Comparison of ENCODE assay signal across 8 mouse cellular contexts in the genomic region with DNA sequence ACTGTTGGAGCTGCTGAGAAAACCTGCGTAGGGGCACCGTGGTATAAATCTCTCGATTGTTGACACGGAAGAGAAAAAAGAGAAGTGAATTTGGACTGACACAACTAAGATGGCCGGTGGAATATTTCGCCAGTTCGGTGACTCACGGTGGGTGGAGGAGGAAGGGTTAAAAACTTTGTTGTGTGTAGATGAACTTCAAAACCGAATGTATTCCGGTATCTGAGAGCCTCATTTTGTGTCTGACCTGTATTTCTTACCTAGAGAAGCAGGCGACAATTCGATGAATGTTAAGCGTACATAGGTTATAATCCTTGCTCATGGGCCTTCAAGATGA. TPM values are rescaled to one million over a fixed set of nuclear protein-coding genes. Genes with fewer than 3 reads are reported as not detected.
A peak's percentile ranks its signal among the peaks of the same experiment; 100 is the strongest.
DNase-seq lines count a peak whose midpoint lies in the region; ATAC-seq and TF ChIP-seq lines count a peak whose summit lies in the region.

No protein-coding gene starts in this region.

- H3K4me3 ChIP-seq in heart, adult 2 months: peak overlapping the region; percentile 72
- H3K4me3 ChIP-seq in CH12.LX (replicated peaks in 1 of 3; ENCODE audit: low read depth in 2 of 3, low read length in 2 of 3, poor library complexity in 1 of 3): peak overlapping the region; percentile 79 to 90 (median 86)
- peak overlapping the region; percentile 97 for H3K4me3 ChIP-seq in forebrain, embryonic 15.5 days
- peak overlapping the region; percentile 90 for H3K4me3 ChIP-seq in liver, postnatal 0 days (ENCODE audit: low read depth, low read length)

- no peaks in the 10 kb centered on the region for H3K9me3 ChIP-seq in CH12.LX (replicated peaks; ENCODE audit: low read length)
- no peaks in the 10 kb centered on the region for H3K9me3 ChIP-seq in forebrain, embryonic 15.5 days
- H3K9me3 ChIP-seq in liver, postnatal 0 days (ENCODE audit: low read length): no peaks in the 10 kb centered on the region

- peaks cover 5% of the 10 kb centered on the region for H3K36me3 ChIP-seq in heart, adult 2 months (ENCODE audit: control insufficient read depth, insufficient read depth, low read length)
- H3K36me3 ChIP-seq in CH12.LX (replicated peaks in 1 of 2; ENCODE audit: control insufficient read depth in 1 of 2, insufficient read depth in 1 of 2, low read length in 1 of 2): peaks cover 0 to 14% of the 10 kb centered on the region in 2 experiments
- H3K36me3 ChIP-seq in forebrain, embryonic 15.5 days: no peaks in the 10 kb centered on the region
- H3K36me3 ChIP-seq in liver, postnatal 0 days (replicated peaks; ENCODE audit: insufficient read depth, low read length): no peaks in the 10 kb centered on the region

- 7% methylated on average over 13 of the region's 13 CpGs for WGBS in heart, adult 2 months
- 12% methylated on average over 13 of the region's 13 CpGs for WGBS in forebrain, embryonic 15.5 days
- WGBS in liver, postnatal 0 days (ENCODE audit: insufficient replicate concordance): 11% methylated on average over 13 of the region's 13 CpGs

- H3K9ac ChIP-seq in heart, adult 2 months (ENCODE audit: low read depth, low read length): peak overlapping the region; percentile 77
- H3K9ac ChIP-seq in CH12.LX (ENCODE audit: insufficient read depth, low read depth): peak overlapping the region; percentile 88
- peak overlapping the region; percentile 89 for H3K9ac ChIP-seq in forebrain, embryonic 15.5 days (replicated peaks)
- H3K9ac ChIP-seq in liver, postnatal 0 days (replicated peaks): peak overlapping the region; percentile 90

- peak overlapping the region; percentile 78 for H3K4me2 ChIP-seq in CH12.LX (ENCODE audit: insufficient read depth, low read depth, poor library complexity, severe bottlenecking)
- peak overlapping the region; percentile 61 for H3K4me2 ChIP-seq in forebrain, embryonic 15.5 days (replicated peaks)
- peak overlapping the region; percentile 76 for H3K4me2 ChIP-seq in liver, postnatal 0 days (ENCODE audit: low read depth, low read length)

- no peaks in the 10 kb centered on the region for H3K27me3 ChIP-seq in heart, adult 2 months (ENCODE audit: control insufficient read depth, insufficient read depth, low read length)
- no peaks in the 10 kb centered on the region for H3K27me3 ChIP-seq in CH12.LX (replicated peaks)
- no peaks in the 10 kb centered on the region for H3K27me3 ChIP-seq in forebrain, embryonic 15.5 days
- H3K27me3 ChIP-seq in liver, postnatal 0 days (ENCODE audit: insufficient read depth, low read length): 0 out of 2 replicates have a peak, but pooled peaks cover 6% of the 10 kb centered on the region

- H3K27ac ChIP-seq in heart, adult 2 months: peak overlapping the region; percentile 94
- no peak overlapping the region; the same call in 1 of the 2 replicates for H3K27ac ChIP-seq in CH12.LX (ENCODE audit: insufficient read depth, low read depth)
- H3K27ac ChIP-seq in forebrain, embryonic 15.5 days (replicated peaks): peak overlapping the region; percentile 100
- H3K27ac ChIP-seq in liver, postnatal 0 days (ENCODE audit: low read depth): peak overlapping the region; percentile 99

- TF ChIP-seq CTCF in heart, adult 2 months (IDR thresholded peaks at IDR 0.05): no peak
- TF ChIP-seq CTCF in CH12.LX (conservative IDR thresholded peaks at IDR 0.05 in 1 of 2, IDR thresholded peaks at IDR 0.05 in 1 of 2; ENCODE audit: low read depth in 2 of 2, low read length in 2 of 2): no peak
- no peak for TF ChIP-seq CTCF in liver, postnatal 0 days (IDR thresholded peaks at IDR 0.05; ENCODE audit: low read depth)

- TF ChIP-seq EP300 in heart, adult 2 months (IDR thresholded peaks at IDR 0.05; ENCODE audit: insufficient read depth, low read depth, low read length): no peak
- no peak for TF ChIP-seq EP300 in CH12.LX (IDR thresholded peaks at IDR 0.05; ENCODE audit: low read length)
- TF ChIP-seq EP300 in liver, postnatal 0 days (IDR thresholded peaks at IDR 0.05; ENCODE audit: low read depth): no peak

- intact Hi-C loops in heart, adult 2 months (cut with DNase I): loop anchor here (2.0 to 5.0 kb wide), 3 partner anchors 39 to 112 kb away; no protein-coding TSS in a partner anchor
- intact Hi-C loops in heart, postnatal 10 days (cut with DNase I): loop anchor here (2.0 to 5.0 kb wide), 3 partner anchors 47 to 112 kb away; no protein-coding TSS in a partner anchor

- no peak for TF ChIP-seq RAD21 in CH12.LX (IDR thresholded peaks at IDR 0.05; ENCODE audit: low read depth, low read length)

- no peaks in the 10 kb centered on the region for H3K79me2 ChIP-seq in heart, adult 2 months (replicated peaks; ENCODE audit: control insufficient read depth, insufficient read depth, low read length)
- peaks cover 23% of the 10 kb centered on the region for H3K79me2 ChIP-seq in CH12.LX (replicated peaks; ENCODE audit: control insufficient read depth, extremely low read depth, insufficient read depth, poor library complexity, severe bottlenecking)

- H3K4me1 ChIP-seq in heart, adult 2 months (ENCODE audit: control insufficient read depth, insufficient read depth, low read length): no peaks in the 10 kb centered on the region
- H3K4me1 ChIP-seq in CH12.LX (ENCODE audit: control insufficient read depth in 1 of 2, insufficient read depth in 2 of 2): peaks cover 0 to 16% of the 10 kb centered on the region in 2 experiments; a peak in 2 of 4 replicates
- H3K4me1 ChIP-seq in forebrain, embryonic 15.5 days: peaks cover 12% of the 10 kb centered on the region
- peaks cover 11% of the 10 kb centered on the region; the same call in 1 of the 2 replicates for H3K4me1 ChIP-seq in liver, postnatal 0 days (ENCODE audit: insufficient read depth)

- in situ Hi-C loops in CH12.LX (cut with MboI; ENCODE audit: low pct_ligation_motif_present, low pct_unique_long_range_greater_than_20kb, low sequenced_read_pairs): no loop called here

- dilution Hi-C loops in CH12.LX (cut with MboI; ENCODE audit: extremely low pct_ligation_motif_present, extremely low pct_unique_long_range_greater_than_20kb, low sequenced_read_pairs): no loop called here

- no peak for TF ChIP-seq POLR2A in heart, adult 2 months (IDR thresholded peaks at IDR 0.05; ENCODE audit: insufficient read depth, low read depth, low read length)
- TF ChIP-seq POLR2A in CH12.LX (IDR thresholded peaks at IDR 0.05; ENCODE audit: low read depth, low read length): no peak

- no peak for DNase-seq in heart, adult 2 months
- DNase-seq in heart, postnatal 10 days: no peak
- peak; percentile 72 for DNase-seq in CH12.LX (ENCODE audit: extremely low read depth)
- DNase-seq in liver, postnatal 0 days: no peak
- no peak for DNase-seq in urinary bladder, postnatal 4 days (ENCODE audit: low spot score in 2 of 2)
- no peak for DNase-seq in gastrocnemius, postnatal 4 days (ENCODE audit: low spot score in 2 of 2)

- ATAC-seq in forebrain, embryonic 15.5 days (replicated peaks): no peak
- ATAC-seq in liver, postnatal 0 days: peak; percentile 52
- no peak for ATAC-seq in erythroid progenitor cell, adult 5-6 weeks (replicated peaks; ENCODE audit: low FRiP score, poor library complexity, severe bottlenecking)

TF ChIP-seq in CH12.LX, 34 proteins besides CTCF, POLR2A, EP300 and RAD21:
- TF ChIP-seq KAT2A (IDR thresholded peaks at IDR 0.05; ENCODE audit: insufficient replicate concordance, low read length) (0 out of 2 replicates have a peak, but pooled peaks have one; percentile 25), E2F4 (IDR thresholded peaks at IDR 0.05; ENCODE audit: insufficient replicate concordance, low read depth, low read length) (0 out of 2 replicates have a peak, but pooled peaks have one; percentile 46), JUN (IDR thresholded peaks at IDR 0.05; ENCODE audit: insufficient read depth, low read depth, low read length) (no peak), JUND (conservative IDR thresholded peaks at IDR 0.05; ENCODE audit: low read depth, low read length) (peak; percentile 47; the same call in 1 of the 2 replicates), ELF1 (IDR thresholded peaks at IDR 0.05; ENCODE audit: low read depth, low read length) (peak; percentile 26; the same call in 1 of the 2 replicates), MAX (IDR thresholded peaks at IDR 0.05; ENCODE audit: low read length) (0 out of 2 replicates have a peak, but pooled peaks have one; percentile 5), MEF2A (IDR thresholded peaks at IDR 0.05; ENCODE audit: borderline replicate concordance, low read depth, low read length) (0 out of 2 replicates have a peak, but pooled peaks have one; percentile 54), HCFC1 (IDR thresholded peaks at IDR 0.05; ENCODE audit: low read depth, low read length) (no peak; the same call in 1 of the 2 replicates), SIN3A (IDR thresholded peaks at IDR 0.05; ENCODE audit: low read length) (peak; percentile 2; the same call in 1 of the 2 replicates)

RNA-seq across cellular contexts. Expression of gene Glg1, which starts 0.4 kb away (rescaled TPM):
- total RNA-seq in heart, adult 2 months (2021): 10 to 100 TPM; 85.0 to 98.0 TPM
- polyA plus RNA-seq in heart, adult 2 months (2012; rRNA removed): 40.1 and 69.1 TPM in 2 replicates
- 100 to 1,000 TPM; 112 to 123 TPM for total RNA-seq in heart, postnatal 10 days (2021)
- 19.3 and 21.6 TPM in 2 replicates for total RNA-seq in CH12.LX (2012; rRNA removed)
- total RNA-seq in CH12.LX (2014; rRNA removed): 13.6 and 13.8 TPM in 2 replicates
- polyA plus RNA-seq in CH12.LX (2012; ENCODE audit: insufficient read length, low read depth): 32.2 and 32.4 TPM in 2 replicates
- 61.8 and 70.8 TPM in 2 replicates for polyA plus RNA-seq in forebrain, embryonic 15.5 days (2015; fragmentation: Nextera tagmentation; extraction: Ambion mirVana)
- polyA plus RNA-seq in liver, postnatal 0 days (2015; fragmentation: Nextera tagmentation; extraction: Ambion mirVana): 10.8 and 13.0 TPM in 2 replicates
- total RNA-seq in gastrocnemius, postnatal 4 days (2021): 10 to 100 TPM; 90.1 to 92.8 TPM
- total RNA-seq in erythroid progenitor cell, adult 5-6 weeks (2015; ENCODE audit: low replicate concordance): 36.5 and 39.3 TPM in 2 replicates
- total RNA-seq in erythroid progenitor cell, adult 5-6 weeks (2017; ENCODE audit: low replicate concordance): 49.4 and 62.3 TPM in 2 replicates

RNA-seq across cellular contexts. Expression of gene Rfwd3, which starts 40.6 kb away (rescaled TPM):
- 10 to 100 TPM; 14.2 to 19.0 TPM for total RNA-seq in heart, adult 2 months (2021)
- polyA plus RNA-seq in heart, adult 2 months (2012; rRNA removed): 9.4 and 18.2 TPM in 2 replicates
- total RNA-seq in heart, postnatal 10 days (2021): 10 to 100 TPM; 20.4 to 26.1 TPM
- total RNA-seq in CH12.LX (2012; rRNA removed): 53.1 and 63.2 TPM in 2 replicates
- 63.6 and 68.3 TPM in 2 replicates for total RNA-seq in CH12.LX (2014; rRNA removed)
- 56.7 and 64.5 TPM in 2 replicates for polyA plus RNA-seq in CH12.LX (2012; ENCODE audit: insufficient read length, low read depth)
- 34.3 and 34.9 TPM in 2 replicates for polyA plus RNA-seq in forebrain, embryonic 15.5 days (2015; fragmentation: Nextera tagmentation; extraction: Ambion mirVana)
- 14.5 and 17.6 TPM in 2 replicates for polyA plus RNA-seq in liver, postnatal 0 days (2015; fragmentation: Nextera tagmentation; extraction: Ambion mirVana)
- total RNA-seq in gastrocnemius, postnatal 4 days (2021): 10 to 100 TPM; 18.6 to 18.7 TPM
- 117 and 127 TPM in 2 replicates for total RNA-seq in erythroid progenitor cell, adult 5-6 weeks (2015; ENCODE audit: low replicate concordance)
- total RNA-seq in erythroid progenitor cell, adult 5-6 weeks (2017; ENCODE audit: low replicate concordance): 133 and 138 TPM in 2 replicates
